In the genomic region with DNA sequence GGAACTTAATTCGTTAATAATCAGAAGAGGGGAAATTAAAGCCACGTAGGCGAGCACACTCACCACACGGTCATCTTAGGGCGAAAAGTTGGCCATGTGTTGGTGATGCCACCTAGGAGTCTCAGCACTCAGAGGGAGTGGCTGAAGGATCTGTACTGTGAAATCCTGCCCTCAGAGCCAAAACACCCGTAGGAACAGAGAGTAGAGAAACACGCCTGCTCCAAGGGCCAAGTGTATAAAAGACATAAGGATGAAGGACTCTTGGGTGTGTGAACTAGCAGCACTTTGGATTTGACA, we compare ENCODE assay signal across 10 mouse cellular contexts. TPM values are rescaled to one million over a fixed set of nuclear protein-coding genes. Genes with fewer than 3 reads are reported as not detected.
DNase-seq lines count a peak whose midpoint lies in the region; ATAC-seq and TF ChIP-seq lines count a peak whose summit lies in the region.
"Had no signal": no experiment of that assay in that cellular context is flagged by ENCODE, and none has a peak within 500 bp of the region (broad histone marks: within the 10 kb centered on the region; RNA-seq: fewer than 3 reads in every experiment).

No protein-coding gene starts in this region.

- peaks cover 10% of the 10 kb centered on the region; the same call in 1 of the 2 replicates for H3K4me1 ChIP-seq in kidney, embryonic 16.5 days (ENCODE audit: insufficient read depth, low read length)
- H3K4me1 ChIP-seq in embryonic facial prominence, embryonic 15.5 days = peaks cover 11% of the 10 kb centered on the region
- H3K4me1 ChIP-seq in intestine, postnatal 0 days (replicated peaks; ENCODE audit: control insufficient read depth, insufficient read depth, low read length) = no peaks in the 10 kb centered on the region
- peaks cover 3% of the 10 kb centered on the region; the same call in 1 of the 2 replicates for H3K4me1 ChIP-seq in neural tube, embryonic 14.5 days (ENCODE audit: control insufficient read depth, insufficient read depth, low read length)

- ATAC-seq in kidney, embryonic 16.5 days (ENCODE audit: low FRiP score, low TSS enrichment) = no peak
- ATAC-seq in embryonic facial prominence, embryonic 15.5 days (ENCODE audit: insufficient number of reproducible peaks, low FRiP score, low TSS enrichment, low read depth) = no peak
- ATAC-seq in intestine, postnatal 0 days = no peak
- ATAC-seq in neural tube, embryonic 14.5 days (ENCODE audit: low read depth) = no peak

- no peaks in the 10 kb centered on the region for H3K36me3 ChIP-seq in kidney, embryonic 16.5 days (ENCODE audit: insufficient read depth, low read length)
- H3K36me3 ChIP-seq in embryonic facial prominence, embryonic 15.5 days = no peaks in the 10 kb centered on the region
- H3K36me3 ChIP-seq in intestine, postnatal 0 days (ENCODE audit: control insufficient read depth, insufficient read depth) = no peaks in the 10 kb centered on the region
- H3K36me3 ChIP-seq in neural tube, embryonic 14.5 days (ENCODE audit: control insufficient read depth, insufficient read depth, low read length) = no peaks in the 10 kb centered on the region

- no peak for DNase-seq in kidney, adult 8-10 months
- no peak for DNase-seq in cerebellum, postnatal 14 days
- no peak for DNase-seq in adrenal gland, postnatal 14 days
- no peak for DNase-seq in embryo, embryonic 10.5 days (ENCODE audit: low spot score)
- DNase-seq: gastrocnemius, postnatal 25 days had no signal

- peaks cover 39% of the 10 kb centered on the region for H3K27me3 ChIP-seq in kidney, embryonic 16.5 days (ENCODE audit: insufficient read depth, low read length)
- H3K27me3 ChIP-seq in embryonic facial prominence, embryonic 15.5 days = peaks cover 29% of the 10 kb centered on the region
- peaks cover 21% of the 10 kb centered on the region for H3K27me3 ChIP-seq in intestine, postnatal 0 days (replicated peaks; ENCODE audit: control insufficient read depth, insufficient read depth, low read length)
- 0 out of 2 replicates have a peak, but pooled peaks cover 5% of the 10 kb centered on the region for H3K27me3 ChIP-seq in neural tube, embryonic 14.5 days (ENCODE audit: control insufficient read depth, insufficient read depth, low read length)

- peak overlapping the region; percentile 49 for H3K4me3 ChIP-seq in kidney, embryonic 16.5 days (ENCODE audit: low read length)
- H3K4me3 ChIP-seq in embryonic facial prominence, embryonic 15.5 days (replicated peaks) = peak overlapping the region; percentile 40
- H3K4me3 ChIP-seq in intestine, postnatal 0 days (ENCODE audit: low read depth, low read length) = peak overlapping the region; percentile 29; the same call in 1 of the 2 replicates
- H3K4me3 ChIP-seq in neural tube, embryonic 14.5 days (ENCODE audit: low read depth, low read length) = peak overlapping the region; percentile 45

- H3K9ac ChIP-seq in kidney, embryonic 16.5 days (replicated peaks; ENCODE audit: low read length) = no peak overlapping the region
- no peak overlapping the region for H3K9ac ChIP-seq in embryonic facial prominence, embryonic 15.5 days
- no peak overlapping the region for H3K9ac ChIP-seq in intestine, postnatal 0 days (ENCODE audit: low read depth, low read length)
- no peak overlapping the region; the same call in 1 of the 2 replicates for H3K9ac ChIP-seq in neural tube, embryonic 14.5 days (replicated peaks; ENCODE audit: low read depth, low read length)

- no peak for TF ChIP-seq CTCF in intestine, postnatal 0 days (IDR thresholded peaks at IDR 0.05; ENCODE audit: low read depth)

- WGBS in kidney, embryonic 16.5 days = 23% methylated on average over 7 of the region's 7 CpGs
- WGBS in embryonic facial prominence, embryonic 15.5 days = 23% methylated on average over 7 of the region's 7 CpGs
- 31% methylated on average over 7 of the region's 7 CpGs for WGBS in intestine, postnatal 0 days
- WGBS in neural tube, embryonic 14.5 days = 15% methylated on average over 7 of the region's 7 CpGs

- no peak overlapping the region for H3K27ac ChIP-seq in kidney, embryonic 16.5 days (ENCODE audit: low read length)
- no peak overlapping the region for H3K27ac ChIP-seq in embryonic facial prominence, embryonic 15.5 days (replicated peaks)
- no peak overlapping the region for H3K27ac ChIP-seq in intestine, postnatal 0 days (ENCODE audit: low read depth, low read length)
- no peak overlapping the region for H3K27ac ChIP-seq in neural tube, embryonic 14.5 days (ENCODE audit: low read depth, low read length)
- H3K27ac ChIP-seq: macrophage had no signal

- no peaks in the 10 kb centered on the region for H3K9me3 ChIP-seq in kidney, embryonic 16.5 days (ENCODE audit: low read length)
- no peaks in the 10 kb centered on the region for H3K9me3 ChIP-seq in embryonic facial prominence, embryonic 15.5 days (replicated peaks)
- no peaks in the 10 kb centered on the region for H3K9me3 ChIP-seq in intestine, postnatal 0 days (ENCODE audit: control insufficient read depth)
- no peaks in the 10 kb centered on the region for H3K9me3 ChIP-seq in neural tube, embryonic 14.5 days (ENCODE audit: control insufficient read depth, low read length)

- peak overlapping the region; percentile 86 for H3K4me2 ChIP-seq in kidney, embryonic 16.5 days (replicated peaks; ENCODE audit: low read depth, low read length)
- H3K4me2 ChIP-seq in embryonic facial prominence, embryonic 15.5 days (replicated peaks) = peak overlapping the region; percentile 88
- peak overlapping the region; percentile 61 for H3K4me2 ChIP-seq in intestine, postnatal 0 days (replicated peaks; ENCODE audit: low read depth)
- H3K4me2 ChIP-seq in neural tube, embryonic 14.5 days (ENCODE audit: low read depth, low read length) = peak overlapping the region; percentile 95

RNA-seq across cellular contexts. Expression of gene Jhy, which starts 0.4 kb away (rescaled TPM):
- polyA plus RNA-seq in kidney, embryonic 16.5 days (2015; fragmentation: Nextera tagmentation; extraction: Ambion mirVana) = 0.07 and 0.31 TPM in 2 replicates
- polyA plus RNA-seq in embryonic facial prominence, embryonic 15.5 days (2015; fragmentation: Nextera tagmentation; extraction: Ambion mirVana) = 0.58 and 1.3 TPM in 2 replicates
- 0.14 TPM in 2 replicates for polyA plus RNA-seq in intestine, postnatal 0 days (2015; fragmentation: Nextera tagmentation; extraction: Ambion mirVana)
- polyA plus RNA-seq in neural tube, embryonic 14.5 days (2014; fragmentation: Nextera tagmentation; extraction: Ambion mirVana) = 1.8 and 2.3 TPM in 2 replicates
- total RNA-seq in adrenal gland, postnatal 14 days (2021) = not detected in 2 replicates
- total RNA-seq: gastrocnemius, postnatal 25 days had no signal
- polyA plus RNA-seq: macrophage had no signal

RNA-seq across cellular contexts. Expression of gene Crtam, which starts 40.1 kb away (rescaled TPM):
- 0.27 and 0.32 TPM in 2 replicates for polyA plus RNA-seq in kidney, embryonic 16.5 days (2015; fragmentation: Nextera tagmentation; extraction: Ambion mirVana)
- 0.11 and 0.23 TPM in 2 replicates for polyA plus RNA-seq in embryonic facial prominence, embryonic 15.5 days (2015; fragmentation: Nextera tagmentation; extraction: Ambion mirVana)
- 0.07 TPM in 1 of 2 replicates, not detected in the other for polyA plus RNA-seq in intestine, postnatal 0 days (2015; fragmentation: Nextera tagmentation; extraction: Ambion mirVana)
- 0.21 TPM in 1 of 2 replicates, not detected in the other for polyA plus RNA-seq in neural tube, embryonic 14.5 days (2014; fragmentation: Nextera tagmentation; extraction: Ambion mirVana)
- total RNA-seq in adrenal gland, postnatal 14 days (2021) = 0.26 TPM in 1 of 2 replicates, not detected in the other
- total RNA-seq: gastrocnemius, postnatal 25 days had no signal
- polyA plus RNA-seq: macrophage had no signal
